Mouse (Mus musculus) cerebellum, postnatal 14 days (tissue): ENCODE results near the gene Narfl.
"Not testable (repeated sequence)": the region's sequence is repeated elsewhere in the genome, so short reads cannot be mapped to it uniquely, and the experiment has no call there.

Source experiments
- DNase-seq, 2 experiments: peaks; one replicate each; pipeline ENCODE4 v3.0.0; 2021; ENCODE audit warnings: mixed read lengths in 2 of 2

The Narfl gene

DNA sequence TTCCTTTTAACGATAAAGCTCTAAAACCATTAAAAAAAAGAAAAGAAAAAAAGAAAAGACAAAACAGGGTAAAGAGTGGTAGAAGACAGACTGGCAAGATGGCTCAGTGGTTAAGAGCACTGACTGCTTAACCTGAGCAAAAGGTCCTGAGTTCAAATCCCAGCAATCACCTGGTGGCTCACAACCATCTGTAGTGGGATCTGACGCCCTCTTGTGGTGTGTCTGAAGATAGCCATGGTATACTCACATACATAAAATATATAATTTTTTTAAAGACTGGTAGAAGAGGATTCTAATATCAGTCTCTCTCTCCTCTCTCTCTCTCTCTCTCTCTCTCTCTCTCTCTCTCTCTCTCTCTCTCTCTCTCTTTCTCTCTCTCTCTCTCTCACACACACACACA is 33.9 kb downstream of the Narfl start:
- DNase-seq: not testable (repeated sequence)

DNA sequence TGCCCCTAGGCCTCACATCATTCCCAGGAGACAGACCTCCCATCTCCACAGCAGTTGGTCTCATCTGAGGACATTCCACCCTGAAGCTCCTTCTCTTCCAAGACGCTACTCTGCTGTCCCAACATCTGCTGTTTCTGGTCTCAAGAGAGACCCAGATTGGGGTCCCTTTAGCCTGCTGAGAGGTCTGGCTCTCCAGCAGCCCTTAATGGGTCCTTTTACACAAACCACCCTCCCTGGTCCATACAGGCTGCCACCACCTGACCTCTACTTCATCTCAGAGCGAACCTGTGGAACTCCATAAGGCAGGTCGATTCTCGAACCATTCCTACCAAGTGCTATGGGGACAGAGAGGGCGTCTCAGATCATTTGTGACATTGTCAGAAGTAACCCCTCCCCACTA is 34.5 kb downstream of the Narfl start:
- DNase-seq: no peak

DNA sequence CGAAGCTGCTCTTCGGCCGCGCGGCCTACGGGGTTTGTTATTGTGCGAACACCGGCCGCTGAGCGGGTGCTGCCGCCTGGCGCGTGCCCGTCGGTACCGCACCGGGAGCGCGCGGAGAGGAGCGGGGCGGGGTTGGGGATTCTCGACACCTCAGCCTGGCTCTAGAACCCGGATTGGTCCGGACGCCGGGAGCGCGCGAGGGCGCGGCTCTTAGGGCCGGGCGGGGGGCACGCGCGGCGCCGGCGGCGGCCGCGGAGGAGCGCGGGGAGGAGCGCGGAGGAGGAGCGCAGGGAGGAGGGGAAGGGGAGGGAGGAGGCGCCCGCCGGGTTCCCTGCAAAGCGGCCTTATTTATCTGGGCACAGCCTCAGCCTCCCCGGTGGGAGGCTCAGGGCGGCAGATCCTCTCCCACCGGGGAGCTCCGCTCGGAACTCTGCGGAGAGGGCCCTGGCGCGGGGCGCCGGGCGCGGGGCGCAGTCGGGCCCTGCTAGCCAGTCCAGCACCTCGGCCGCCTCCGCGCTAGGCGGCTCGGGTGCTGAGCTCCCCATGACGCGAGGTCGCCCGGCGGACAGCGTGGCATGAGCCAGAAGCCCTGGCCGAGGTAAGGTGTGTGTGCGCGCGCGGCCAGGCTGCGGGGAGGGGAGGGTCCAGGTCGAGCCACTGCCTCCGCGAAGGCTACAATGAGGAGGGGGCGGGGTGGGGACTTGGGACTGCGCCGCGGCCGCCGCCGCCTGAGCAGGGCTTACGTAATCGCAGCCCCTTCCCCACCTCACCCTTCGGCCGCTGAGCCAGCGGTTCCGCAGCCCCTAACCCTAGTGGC is 35.4 kb downstream of the Narfl start, which contains the start of gene Fbxl16:
Gene Fbxl16 (plus strand): TSS at position 297 of the 817 bp plus-strand sequence.
- DNase-seq: peak; percentile 96 to 97

GRCm38 (mm10) chr17:25809606-25810340 is 36.2 kb downstream of the Narfl start:
- DNase-seq: peak; percentile 78 to 80

DNA sequence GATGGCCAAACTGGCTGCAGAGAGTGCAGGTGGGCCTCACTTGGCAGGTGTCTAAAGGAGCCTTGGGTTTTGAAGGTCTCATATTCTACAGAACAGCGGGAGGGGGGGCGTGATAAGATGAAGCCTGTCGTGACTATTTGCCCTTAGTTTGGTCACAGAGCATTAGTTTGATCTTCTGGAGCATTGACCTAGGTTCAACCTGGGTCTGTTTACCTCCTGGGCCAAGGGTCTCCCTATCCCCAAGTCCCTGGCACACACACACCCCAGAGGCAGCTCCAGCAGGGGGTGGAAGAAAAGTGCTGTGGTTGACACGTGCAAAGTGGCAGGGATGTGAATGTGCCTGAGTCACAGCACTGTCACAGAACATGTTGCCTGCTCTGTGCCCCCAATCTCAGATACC is 37.3 kb downstream of the Narfl start:
- no peak for DNase-seq

DNA sequence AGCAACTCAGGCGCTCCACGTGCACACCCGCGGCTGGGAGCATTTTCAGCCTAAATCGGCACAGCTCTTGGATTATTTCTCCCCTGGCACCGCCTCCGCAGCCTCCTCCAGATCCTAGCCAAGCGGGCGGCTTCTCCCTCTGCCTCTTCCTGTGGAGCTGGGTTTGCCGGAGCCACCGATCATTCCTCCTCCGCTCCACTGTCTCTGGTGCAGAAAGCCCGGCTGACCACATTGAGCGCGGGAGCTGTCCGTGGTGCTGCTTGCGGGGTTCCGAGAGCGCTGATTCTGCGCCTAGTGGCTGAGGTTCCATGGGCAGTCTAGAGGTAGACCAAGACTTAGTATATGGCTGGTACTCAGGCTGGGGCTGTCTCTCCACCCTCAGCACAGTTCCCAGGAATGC is 39.9 kb downstream of the Narfl start:
- peak; percentile 67 to 78 for DNase-seq

DNA sequence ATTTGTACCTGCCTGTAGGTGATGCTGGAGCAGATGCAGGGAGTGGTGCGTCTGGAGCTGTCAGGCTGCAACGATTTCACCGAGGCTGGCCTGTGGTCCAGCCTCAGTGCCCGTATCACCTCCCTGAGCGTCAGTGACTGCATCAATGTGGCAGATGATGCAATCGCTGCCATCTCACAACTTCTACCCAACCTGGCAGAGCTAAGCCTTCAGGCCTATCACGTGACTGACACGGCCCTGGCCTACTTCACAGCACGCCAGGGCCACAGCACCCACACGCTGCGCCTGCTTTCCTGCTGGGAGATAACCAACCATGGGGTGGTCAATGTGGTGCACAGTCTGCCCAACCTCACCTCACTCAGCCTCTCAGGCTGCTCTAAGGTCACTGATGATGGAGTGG is 44.1 kb downstream of the Narfl start:
- no peak for DNase-seq

DNA sequence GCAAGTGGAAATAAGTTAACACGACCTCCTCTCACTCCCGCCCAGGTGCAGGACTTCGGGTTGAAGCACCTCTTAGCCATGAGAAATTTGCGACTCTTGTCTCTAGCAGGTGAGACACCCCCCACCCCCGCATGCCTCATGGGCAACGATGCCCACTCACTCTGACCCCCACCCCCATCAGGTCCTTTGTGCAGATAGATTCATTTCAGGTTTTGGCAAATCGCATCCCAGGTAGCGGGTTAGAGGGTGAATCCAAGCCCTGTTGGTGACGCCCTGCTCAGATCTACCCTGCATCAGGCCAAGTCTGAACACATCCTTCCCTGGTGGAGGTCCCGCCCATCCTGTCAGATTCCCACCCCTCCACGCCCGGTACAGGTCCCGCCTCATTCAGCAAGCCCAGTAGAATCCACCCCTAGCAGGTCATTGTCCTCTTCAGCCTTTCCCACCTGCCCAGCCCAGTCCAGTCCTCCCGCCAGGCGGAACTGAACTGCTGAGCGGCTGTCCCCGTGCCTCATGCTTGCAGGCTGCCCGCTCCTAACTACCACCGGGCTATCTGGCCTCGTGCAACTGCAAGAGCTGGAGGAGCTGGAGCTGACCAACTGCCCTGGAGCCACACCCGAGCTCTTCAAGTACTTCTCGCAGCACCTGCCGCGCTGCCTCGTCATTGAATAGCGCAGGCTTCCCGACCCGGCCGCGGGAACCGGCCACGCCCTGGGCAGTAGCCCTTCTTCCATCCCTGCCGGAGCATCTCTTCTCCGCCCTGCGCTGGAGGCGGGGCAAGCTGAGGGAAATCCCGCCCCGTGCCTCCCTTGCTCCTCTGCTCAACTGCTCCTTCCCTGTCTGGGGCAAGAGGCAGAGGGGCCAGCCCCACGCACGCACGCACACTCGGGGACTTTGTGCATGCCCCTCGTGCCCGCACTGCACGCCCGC is 45.5 kb downstream of the Narfl start:
- DNase-seq: no peak

DNA sequence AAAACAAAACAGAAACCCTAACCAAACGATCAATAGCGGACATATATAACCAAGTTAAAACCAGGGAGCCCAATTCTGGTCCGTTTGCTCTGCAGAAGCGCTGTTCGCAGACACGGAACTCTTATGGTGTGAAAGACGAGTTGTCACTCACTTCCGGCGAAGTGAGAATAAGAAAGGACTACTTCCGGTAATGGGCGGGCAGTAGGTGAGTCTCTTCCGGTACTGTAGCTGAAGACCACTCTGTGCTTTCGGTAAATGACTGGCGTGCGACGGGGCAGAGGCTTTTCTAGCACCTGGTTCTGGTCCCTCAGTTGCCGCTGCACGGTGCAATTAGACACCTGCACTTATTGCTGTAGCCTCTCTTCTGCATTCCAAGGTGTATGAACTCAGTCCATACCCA is 49.9 kb downstream of the Narfl start, which contains the start of gene Wdr24:
Gene Wdr24 (plus strand): TSS at position 176 of the 400 bp plus-strand sequence.
- peak; percentile 85 to 89 for DNase-seq

GRCm38 (mm10) chr17:25824362-25825142 is 51.0 kb downstream of the Narfl start:
- no peak for DNase-seq

DNA sequence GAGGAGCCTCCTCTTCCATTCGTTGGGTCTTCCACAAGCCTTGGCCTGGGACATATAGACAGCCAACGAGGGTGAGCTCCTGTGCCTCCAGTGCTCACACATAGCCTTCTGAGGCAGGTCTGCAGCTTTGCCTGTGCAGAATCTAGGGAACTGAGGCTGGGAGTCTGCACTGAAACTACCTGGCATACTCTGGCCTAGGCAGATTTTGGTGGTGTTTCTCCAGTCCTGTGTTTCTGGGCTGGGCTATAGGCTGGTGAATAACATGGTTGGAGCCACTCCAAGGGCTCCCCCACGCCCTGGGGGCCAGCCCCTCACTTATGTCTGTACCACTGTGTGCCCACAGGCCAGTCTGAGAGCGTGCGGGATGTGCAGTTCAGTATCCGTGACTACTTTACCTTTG is 51.7 kb downstream of the Narfl start:
- DNase-seq: no peak

- DNase-seq: peak in 1 of 2 experiments; percentile 10
These were observed 52.5 kb downstream of the Narfl start for GRCm38 (mm10) chr17:25825984-25826570.

- DNase-seq: no peak
These were observed 53.4 kb downstream of the Narfl start for GRCm38 (mm10) chr17:25827011-25827410.

- DNase-seq: no peak
These were observed 54.1 kb downstream of the Narfl start for GRCm38 (mm10) chr17:25827546-25828222.

DNA sequence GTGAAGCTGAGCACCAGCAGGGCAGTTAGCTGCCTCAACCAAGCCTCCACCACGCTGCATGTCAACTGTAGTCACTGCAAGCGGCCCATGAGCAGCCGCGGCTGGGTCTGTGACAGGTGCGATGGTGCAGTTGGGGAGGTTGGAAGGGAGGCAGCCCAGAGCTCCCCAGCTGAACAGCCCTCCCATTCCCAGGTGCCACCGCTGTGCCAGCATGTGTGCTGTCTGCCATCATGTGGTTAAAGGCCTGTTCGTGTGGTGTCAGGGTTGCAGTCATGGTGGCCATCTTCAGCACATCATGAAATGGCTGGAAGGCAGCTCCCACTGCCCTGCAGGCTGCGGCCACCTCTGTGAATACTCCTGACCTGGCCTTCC is 54.6 kb downstream of the Narfl start:
- no peak for DNase-seq

GRCm38 (mm10) chr17:25828712-25829557 is 55.4 kb downstream of the Narfl start, which contains the start of gene Jmjd8:
TSS of gene Jmjd8 (plus strand) at chr17:25828867.
- DNase-seq: peak; percentile 83 to 87

- no peak for DNase-seq
These were observed 56.0 kb downstream of the Narfl start for GRCm38 (mm10) chr17:25829558-25830017.

GRCm38 (mm10) chr17:25830200-25830753 is 56.7 kb downstream of the Narfl start:
- DNase-seq: no peak

DNA sequence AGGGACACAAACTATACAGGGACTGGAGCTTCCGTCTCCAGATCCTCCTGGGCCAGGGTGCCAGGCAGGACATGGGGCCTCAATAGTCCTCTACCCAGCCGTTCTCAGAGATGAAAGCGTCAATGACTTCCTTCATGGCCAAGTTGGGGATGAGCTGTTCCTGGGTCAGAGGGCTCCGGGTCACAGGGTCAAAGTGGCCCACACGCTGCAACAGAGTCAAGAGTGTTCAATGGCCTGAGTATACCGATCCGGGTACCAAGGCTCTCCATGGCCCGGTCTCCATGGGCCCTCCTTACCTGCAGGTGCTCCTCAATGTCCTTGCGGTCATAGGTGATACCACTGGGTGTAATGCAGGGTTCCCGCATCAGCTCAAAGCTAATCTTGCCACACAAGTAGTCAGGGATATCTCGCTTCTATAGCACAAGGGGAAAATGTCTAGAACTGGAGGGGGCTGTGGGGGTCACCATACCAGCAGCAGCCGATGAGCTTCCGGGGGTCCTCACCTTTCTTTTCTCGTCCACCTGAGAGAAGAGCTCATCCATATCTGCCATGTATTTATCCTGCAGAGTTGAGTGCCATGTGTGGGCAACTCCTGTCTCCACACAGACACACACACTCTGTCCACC is 57.3 kb downstream of the Narfl start:
- DNase-seq: no peak
